Mouse (Mus musculus): Measurements from ENCODE around the gene Sdc4.

GRCm38 (mm10) chr2:164405060-164405459 is 38.6 kb downstream of the Sdc4 start, which contains the start of gene Matn4:
- TF ChIP-seq GATA1 (IDR thresholded peaks at IDR 0.05; ENCODE audit: borderline replicate concordance, low read length): no peak
- no peak for TF ChIP-seq FLI1 (IDR thresholded peaks at IDR 0.05; ENCODE audit: low read length)

Data from megakaryocyte, embryonic 14.5 days (primary cell).